Mouse (Mus musculus) heart, embryonic 11.5 days (tissue): Measurements from ENCODE around the gene Krtcap3. TPM values are rescaled to one million over a fixed set of nuclear protein-coding genes. Genes with fewer than 3 reads are reported as not detected.
A peak's percentile ranks its signal among the peaks of the same experiment; 100 is the strongest.
"Not testable (repeated sequence)": the region's sequence is repeated elsewhere in the genome, so short reads cannot be mapped to it uniquely, and the experiment has no call there.

Experiments
- ATAC-seq: fragments of 200-750 bp; cut with Nextera tagmentation; replicated peaks from 2 replicates; pipeline ENCODE4 v1.8.0; 2017; ENCODE audit warnings: moderate library complexity; ENCODE audit not compliant: insufficient number of reproducible peaks, low FRiP score, low TSS enrichment
- H3K27ac ChIP-seq: fragments of 300-500 bp; sonication (generic); 2 replicates; pipeline ENCODE4 v1.5.1; 2014; ENCODE audit warnings: mild to moderate bottlenecking, low read depth, low read length
- H3K27me3 ChIP-seq: fragments of 300-500 bp; sonication (generic); 2 replicates; pipeline ENCODE4 v1.6.1; 2014; ENCODE audit warnings: mild to moderate bottlenecking, low read length, mixed read lengths; ENCODE audit not compliant: control insufficient read depth, insufficient read depth
- H3K36me3 ChIP-seq: fragments of 300-500 bp; sonication (generic); 2 replicates; pipeline ENCODE4 v1.6.1; 2014; ENCODE audit warnings: mild to moderate bottlenecking, low read length, moderate library complexity, mixed read lengths; ENCODE audit not compliant: control insufficient read depth, insufficient read depth
- H3K4me1 ChIP-seq: fragments of 300-500 bp; sonication (generic); 2 replicates; pipeline ENCODE4 v1.6.1; 2014; ENCODE audit warnings: low read length; ENCODE audit not compliant: control insufficient read depth, insufficient read depth
- H3K4me2 ChIP-seq: fragments of 300-500 bp; sonication (generic); 2 replicates; pipeline ENCODE4 v1.6.1; 2014; ENCODE audit warnings: mild to moderate bottlenecking, moderate library complexity
- H3K4me3 ChIP-seq: fragments of 300-500 bp; sonication (generic); 2 replicates; pipeline ENCODE4 v1.5.1; 2014; ENCODE audit warnings: low read depth, low read length
- H3K9ac ChIP-seq: fragments of 300-500 bp; sonication (generic); 2 replicates; pipeline ENCODE4 v1.6.1; 2014; ENCODE audit warnings: mild to moderate bottlenecking, low read depth, low read length, moderate library complexity
- H3K9me3 ChIP-seq: fragments of 300-500 bp; sonication (generic); replicated peaks from 2 replicates; pipeline ENCODE4 v1.6.1; 2016; ENCODE audit warnings: low read length; ENCODE audit not compliant: control insufficient read depth
- WGBS: fragments of 180-500 bp; shearing (Covaris S2); extraction: QIAGEN DNeasy Blood & Tissue Kit; methylation state at CpG from one replicate; pipeline ENCODE4 v1.1.7; 2014; ENCODE audit not compliant: insufficient replicate concordance; 5-methylcytosine and 5-hydroxymethylcytosine counted together
- polyA plus RNA-seq: library from polyadenylated mRNA; unstranded; fragments of >200 nt; fragmentation: Nextera tagmentation; extraction: Ambion mirVana; gene quantifications from 2 replicates; pipeline ENCODE4 v1.2.1, GENCODE M21; 2014

Krtcap3 gene
- polyA plus RNA-seq, result 7.1 and 7.7 TPM in 2 replicates

- Histone ChIP-seq H3K4me2 (peak within 1 kb of the TSS; percentile 70), H3K4me3 (peak within 1 kb of the TSS; percentile 41), H3K36me3 (peaks cover 36% of the 10 kb centered on the region), H3K27ac (no peak within 1 kb of the TSS), H3K27me3 (no peaks in the 10 kb centered on the region), H3K4me1 (peaks cover 23% of the 10 kb centered on the region), H3K9me3 (no peaks in the 10 kb centered on the region), H3K9ac (peak within 1 kb of the TSS; percentile 55)
- WGBS, result 12% methylated on average over 47 of the region's 47 CpGs
- ATAC-seq, result peak; percentile 77
Measured at GRCm38 (mm10) chr5:31251541-31252101, at the start of gene Krtcap3. TSS of gene Krtcap3 (plus strand) at chr5:31251691.

DNA sequence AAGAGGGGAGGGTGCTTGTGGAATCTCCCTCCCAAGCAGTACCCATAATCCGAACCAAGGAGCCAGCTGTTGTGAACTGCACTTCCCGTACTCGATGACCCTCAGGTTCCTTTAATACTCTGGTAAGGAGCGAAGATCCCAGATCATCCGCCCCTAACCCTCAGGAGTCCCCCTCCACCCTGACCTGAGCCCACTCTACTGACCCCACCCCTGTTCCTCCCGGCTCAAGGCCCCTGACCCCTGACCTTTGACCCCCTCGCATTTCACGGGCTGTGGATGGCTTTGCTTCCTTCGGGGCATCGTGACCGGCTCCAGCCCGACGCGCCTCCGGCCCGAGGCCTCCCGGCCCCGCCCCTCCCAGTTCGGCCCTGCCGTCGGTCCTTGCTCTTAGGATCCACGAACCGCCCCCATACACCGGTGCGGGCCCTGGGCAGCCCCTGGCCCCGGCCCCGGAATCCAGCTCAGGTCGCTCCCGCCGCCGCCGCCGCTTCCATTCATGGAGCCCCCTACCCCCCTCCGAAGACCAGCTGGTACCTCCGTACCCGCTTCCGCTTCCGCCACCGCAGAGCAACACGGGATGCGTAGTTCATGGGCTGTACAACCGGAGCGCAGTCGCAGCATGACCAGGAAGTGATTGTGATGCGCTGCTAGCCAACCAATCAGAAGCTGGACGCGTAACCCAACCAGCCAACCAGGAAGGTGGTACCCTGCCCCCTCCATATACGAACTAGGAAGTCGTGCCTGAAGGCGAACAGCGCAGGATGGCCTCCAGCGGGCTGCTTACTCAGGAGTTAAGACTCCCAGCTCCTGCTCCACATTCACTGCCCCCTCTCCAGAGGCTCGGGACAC lies 49.5 kb upstream of the Krtcap3 start, which contains the start of gene Zfp513:
TSS of gene Zfp513 (minus strand) at position 562 of the 849 bp plus-strand sequence.
- H3K9me3 ChIP-seq, result peaks cover 5% of the 10 kb centered on the region
- WGBS, result under 1% methylated on average over 53 of the region's 53 CpGs
- H3K36me3 ChIP-seq, result peaks cover 42% of the 10 kb centered on the region
- ATAC-seq, result peak; percentile 94
- H3K4me1 ChIP-seq, result peaks cover 9% of the 10 kb centered on the region; the same call in 1 of the 2 replicates
- peak within 1 kb of the TSS; percentile 86 for H3K27ac ChIP-seq
- peak within 1 kb of the TSS; percentile 73 for H3K4me3 ChIP-seq
- no peaks in the 10 kb centered on the region for H3K27me3 ChIP-seq
- peak within 1 kb of the TSS; percentile 88 for H3K9ac ChIP-seq
- H3K4me2 ChIP-seq, result peak within 1 kb of the TSS; percentile 89

GRCm38 (mm10) chr5:31202933-31203332 lies 48.6 kb upstream of the Krtcap3 start:
- peak overlapping the region; percentile 76 for H3K9ac ChIP-seq
- peaks cover 9% of the 10 kb centered on the region; the same call in 1 of the 2 replicates for H3K4me1 ChIP-seq
- WGBS, result 83% methylated on average over 7 of the region's 7 CpGs
- peaks cover 43% of the 10 kb centered on the region for H3K36me3 ChIP-seq
- no peaks in the 10 kb centered on the region for H3K27me3 ChIP-seq
- H3K9me3 ChIP-seq, result peaks cover 5% of the 10 kb centered on the region
- H3K27ac ChIP-seq, result peak overlapping the region; percentile 86
- H3K4me3 ChIP-seq, result peak overlapping the region; percentile 73
- H3K4me2 ChIP-seq, result peak overlapping the region; percentile 89
- no peak for ATAC-seq

GRCm38 (mm10) chr5:31203866-31204265 lies 47.6 kb upstream of the Krtcap3 start:
- no peak for ATAC-seq
- 86% methylated on average over 2 of the region's 2 CpGs for WGBS
- peaks cover 40% of the 10 kb centered on the region for H3K36me3 ChIP-seq
- no peak overlapping the region for H3K9ac ChIP-seq
- no peaks in the 10 kb centered on the region for H3K27me3 ChIP-seq
- peaks cover 5% of the 10 kb centered on the region for H3K9me3 ChIP-seq
- no peak overlapping the region for H3K4me3 ChIP-seq
- peaks cover 9% of the 10 kb centered on the region; the same call in 1 of the 2 replicates for H3K4me1 ChIP-seq
- no peak overlapping the region for H3K4me2 ChIP-seq
- no peak overlapping the region for H3K27ac ChIP-seq

DNA sequence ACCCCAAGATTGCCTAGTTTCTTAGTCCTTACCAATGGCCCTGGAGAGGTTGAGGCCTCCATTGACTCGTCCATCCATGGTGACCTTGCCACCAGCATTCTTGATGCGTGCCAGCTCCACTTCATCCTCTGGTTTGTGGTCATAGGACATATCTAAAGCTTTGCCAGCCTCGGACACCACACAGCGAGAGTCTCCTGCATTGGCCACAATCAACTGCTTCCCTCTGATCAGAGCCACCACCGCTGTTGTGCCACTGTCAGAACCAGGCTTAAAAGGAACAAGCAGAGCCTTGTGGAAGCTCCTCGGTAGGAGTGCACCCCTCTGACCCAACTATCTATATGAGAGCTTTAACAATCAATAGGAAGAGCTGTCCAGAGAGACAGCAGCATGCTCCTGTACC lies 47.1 kb upstream of the Krtcap3 start:
- H3K9me3 ChIP-seq, result peaks cover 5% of the 10 kb centered on the region
- no peak for ATAC-seq
- peaks cover 9% of the 10 kb centered on the region; the same call in 1 of the 2 replicates for H3K4me1 ChIP-seq
- H3K9ac ChIP-seq, result no peak overlapping the region
- H3K4me3 ChIP-seq, result no peak overlapping the region
- no peaks in the 10 kb centered on the region for H3K27me3 ChIP-seq
- peaks cover 38% of the 10 kb centered on the region for H3K36me3 ChIP-seq
- no peak overlapping the region for H3K27ac ChIP-seq
- WGBS, result 92% methylated on average over 6 of the region's 6 CpGs
- no peak overlapping the region for H3K4me2 ChIP-seq

GRCm38 (mm10) chr5:31216554-31216953 lies 34.9 kb upstream of the Krtcap3 start:
- not testable (repeated sequence) for H3K4me1 ChIP-seq, H3K4me3 ChIP-seq, H3K36me3 ChIP-seq, H3K4me2 ChIP-seq, ATAC-seq, H3K9ac ChIP-seq, H3K27me3 ChIP-seq, H3K9me3 ChIP-seq, H3K27ac ChIP-seq
- WGBS, result 90% methylated on average over 6 of the region's 6 CpGs

DNA sequence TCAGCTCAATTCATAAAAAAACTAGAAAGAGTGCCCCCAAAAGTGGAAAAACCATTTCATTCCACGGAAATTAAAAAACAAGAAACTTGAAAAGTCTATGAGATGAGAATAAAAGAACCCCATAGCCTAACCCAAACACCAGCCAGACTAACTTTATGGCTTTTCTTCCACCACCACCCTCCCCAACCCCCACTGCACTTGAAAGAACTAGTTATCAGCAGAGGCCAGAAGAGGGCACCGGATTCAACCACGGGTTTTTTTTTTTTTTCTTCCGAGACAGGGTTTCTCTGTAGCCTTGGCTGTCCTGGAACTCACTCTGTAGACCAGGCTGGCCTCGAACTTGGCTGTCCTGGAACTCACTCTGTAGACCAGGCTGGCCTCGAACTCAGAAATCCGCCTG lies 33.2 kb upstream of the Krtcap3 start:
- no peak overlapping the region for H3K27ac ChIP-seq
- H3K4me1 ChIP-seq, result 0 out of 2 replicates have a peak, but pooled peaks cover 6% of the 10 kb centered on the region
- H3K4me2 ChIP-seq, result peak overlapping the region; percentile 90
- H3K9me3 ChIP-seq, result no peaks in the 10 kb centered on the region
- ATAC-seq, result no peak
- H3K9ac ChIP-seq, result no peak overlapping the region
- WGBS, result 47% methylated on average over 7 of the region's 7 CpGs
- no peaks in the 10 kb centered on the region for H3K27me3 ChIP-seq
- no peak overlapping the region for H3K4me3 ChIP-seq
- no peaks in the 10 kb centered on the region for H3K36me3 ChIP-seq

DNA sequence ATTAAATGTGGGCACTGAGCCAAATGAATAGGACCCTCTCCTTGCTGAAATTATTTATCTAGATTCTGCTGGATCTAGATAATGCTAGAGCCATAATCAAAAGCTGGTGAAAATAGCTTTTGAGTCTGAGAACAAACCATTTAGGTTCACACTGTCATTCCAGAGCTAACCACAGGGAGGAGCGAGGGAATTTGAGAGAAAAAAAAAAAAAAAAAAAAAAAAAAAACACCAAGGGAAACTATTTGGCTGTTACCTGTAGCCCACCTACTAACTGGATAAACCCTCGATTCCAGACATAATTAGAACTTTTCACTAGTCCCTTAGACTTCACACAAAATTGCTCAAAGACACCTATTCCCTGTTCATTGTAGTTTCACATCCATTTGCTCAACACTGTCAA lies 32.4 kb upstream of the Krtcap3 start:
- H3K9ac ChIP-seq, result 0 out of 2 replicates have a peak overlapping the region, but pooled peaks have one; percentile 22
- H3K4me1 ChIP-seq, result 0 out of 2 replicates have a peak, but pooled peaks cover 6% of the 10 kb centered on the region
- H3K9me3 ChIP-seq, result no peaks in the 10 kb centered on the region
- peak overlapping the region; percentile 94 for H3K4me3 ChIP-seq
- peak overlapping the region; percentile 90 for H3K4me2 ChIP-seq
- no peaks in the 10 kb centered on the region for H3K27me3 ChIP-seq
- H3K27ac ChIP-seq, result no peak overlapping the region
- ATAC-seq, result no peak
- 3% methylated on average over 2 of the region's 2 CpGs for WGBS
- no peaks in the 10 kb centered on the region for H3K36me3 ChIP-seq
